Mouse (Mus musculus) gastrocnemius, adult 2 months (tissue): Measurements from ENCODE around the gene Acox3. TPM values are rescaled to one million over a fixed set of nuclear protein-coding genes. Genes with fewer than 3 reads are reported as not detected.
A peak's percentile ranks its signal among the peaks of the same experiment; 100 is the strongest.

Experiments used
- DNase-seq: peaks from one replicate; pipeline ENCODE4 v3.0.0; 2022
- H3K27ac ChIP-seq: fragments of 200-600 bp; 2 replicates; pipeline ENCODE4 v1.8.1; 2022; ENCODE audit warnings: mild to moderate bottlenecking
- H3K4me3 ChIP-seq: fragments of 200-600 bp; 2 replicates; pipeline ENCODE4 v1.8.1; 2022; ENCODE audit warnings: mild to moderate bottlenecking, moderate library complexity
- CTCF ChIP-seq: fragments of 200-600 bp; IDR thresholded peaks from 2 replicates; pipeline ENCODE4 v1.8.1; 2022; ENCODE audit warnings: antibody characterized with exemption, mild to moderate bottlenecking, moderate library complexity
- intact Hi-C: fragments of 180-260 bp; cut with DNase I; formaldehyde crosslinking; loops from one replicate; pipeline ENCODE4 v1.15.1; 2025
- total RNA-seq, 2 experiments: library from RNA; stranded (reverse); gene quantifications; 2 replicates each; pipeline ENCODE4 v1.2.3; 2021

The Acox3 gene
- total RNA-seq, 2 experiments from 2014 or later: 15.4 to 18.0 TPM

GRCm38 (mm10) chr5:35557946-35558621, 24.8 kb upstream of the Acox3 start:
- no peak overlapping the region for H3K4me3 ChIP-seq
- peak; percentile 25 for TF ChIP-seq CTCF
- no peak overlapping the region for H3K27ac ChIP-seq
- no peak for DNase-seq
- intact Hi-C loops: no loop called here

GRCm38 (mm10) chr5:35559447-35559846, 23.4 kb upstream of the Acox3 start:
- intact Hi-C loops: no loop called here
- TF ChIP-seq CTCF: no peak
- no peak for DNase-seq
- H3K27ac ChIP-seq: no peak overlapping the region
- H3K4me3 ChIP-seq: no peak overlapping the region

GRCm38 (mm10) chr5:35562616-35563015, 20.2 kb upstream of the Acox3 start:
- no peak overlapping the region for H3K4me3 ChIP-seq
- intact Hi-C loops: loop anchor here (1.0 kb wide), 1 partner anchor 39 kb away; no protein-coding TSS in a partner anchor
- TF ChIP-seq CTCF: no peak
- no peak overlapping the region for H3K27ac ChIP-seq
- no peak for DNase-seq

GRCm38 (mm10) chr5:35563449-35563848, 19.4 kb upstream of the Acox3 start:
- no peak overlapping the region for H3K27ac ChIP-seq
- peak; percentile 98; the same call in 1 of the 2 replicates for TF ChIP-seq CTCF
- DNase-seq: peak; percentile 85
- H3K4me3 ChIP-seq: no peak overlapping the region
- intact Hi-C loops: loop anchor here (1.0 kb wide), 1 partner anchor 40 kb away; no protein-coding TSS in a partner anchor

GRCm38 (mm10) chr5:35565217-35565616, 17.6 kb upstream of the Acox3 start:
- Histone ChIP-seq H3K27ac (no peak overlapping the region), H3K4me3 (no peak overlapping the region)
- intact Hi-C loops: no loop called here
- no peak for TF ChIP-seq CTCF
- no peak for DNase-seq

- no peak for TF ChIP-seq CTCF
- no peak for DNase-seq
- Histone ChIP-seq H3K27ac (no peak overlapping the region), H3K4me3 (no peak overlapping the region)
- intact Hi-C loops: no loop called here
These were observed 16.2 kb upstream of the Acox3 start for GRCm38 (mm10) chr5:35566632-35567031.

GRCm38 (mm10) chr5:35571546-35571945, 11.3 kb upstream of the Acox3 start:
- no peak overlapping the region for H3K27ac ChIP-seq
- no peak overlapping the region for H3K4me3 ChIP-seq
- no peak for TF ChIP-seq CTCF
- DNase-seq: no peak
- intact Hi-C loops: no loop called here

- Histone ChIP-seq H3K27ac (peak within 1 kb of the TSS; percentile 91), H3K4me3 (peak within 1 kb of the TSS; percentile 81)
- no peak for TF ChIP-seq CTCF
- DNase-seq: peak; percentile 94
- intact Hi-C loops: no loop called here
These were observed 7.9 kb upstream of the Acox3 start, which contains the start of gene Trmt44 for GRCm38 (mm10) chr5:35574653-35575599. Gene Trmt44 (minus strand): TSS chr5:35575070.

GRCm38 (mm10) chr5:35576409-35577020, 6.3 kb upstream of the Acox3 start:
- DNase-seq: no peak
- no peak overlapping the region for H3K4me3 ChIP-seq
- no peak overlapping the region for H3K27ac ChIP-seq
- no peak for TF ChIP-seq CTCF
- intact Hi-C loops: no loop called here

- H3K27ac ChIP-seq: no peak overlapping the region
- no peak overlapping the region for H3K4me3 ChIP-seq
- DNase-seq: no peak
- no peak for TF ChIP-seq CTCF
- intact Hi-C loops: no loop called here
These were observed 4.4 kb upstream of the Acox3 start for GRCm38 (mm10) chr5:35578411-35578810.

GRCm38 (mm10) chr5:35579247-35579893, 3.5 kb upstream of the Acox3 start:
- TF ChIP-seq CTCF: no peak
- Histone ChIP-seq H3K27ac (no peak overlapping the region), H3K4me3 (no peak overlapping the region)
- no peak for DNase-seq
- intact Hi-C loops: no loop called here

GRCm38 (mm10) chr5:35580156-35580922, 2.5 kb upstream of the Acox3 start:
- intact Hi-C loops: no loop called here
- Histone ChIP-seq H3K4me3 (no peak overlapping the region), H3K27ac (no peak overlapping the region)
- DNase-seq: no peak
- TF ChIP-seq CTCF: no peak
